Mouse (Mus musculus) left cerebral cortex, adult 2 months (tissue): ENCODE measurements around the gene Dab2ip. TPM values are rescaled to one million over a fixed set of nuclear protein-coding genes. Genes with fewer than 3 reads are reported as not detected.

Source experiments
- DNase-seq, 2 experiments: peaks; one replicate each; pipeline ENCODE4 v3.0.0; 2021 to 2022; ENCODE audit warnings: low spot score in 2 of 2, mixed read lengths in 1 of 2; ENCODE audit errors: extremely low spot score in 1 of 2
- H3K27ac ChIP-seq: fragments of 200-600 bp; 2 replicates; pipeline ENCODE4 v1.8.1; 2022
- H3K4me3 ChIP-seq: fragments of 200-600 bp; 2 replicates; pipeline ENCODE4 v1.8.1; 2022
- CTCF ChIP-seq: fragments of 200-600 bp; IDR thresholded peaks from 2 replicates; pipeline ENCODE4 v1.8.1; 2022; ENCODE audit warnings: antibody characterized with exemption, mild to moderate bottlenecking, moderate library complexity
- intact Hi-C: fragments of 180-260 bp; cut with DNase I; formaldehyde crosslinking; loops from one replicate; pipeline ENCODE4 v1.15.1; 2025
- total RNA-seq, 2 experiments: library from RNA; stranded (reverse); gene quantifications; 2 replicates each; pipeline ENCODE4 v1.2.3; 2021

Gene Dab2ip
- total RNA-seq, 2 experiments from 2014 or later = 144 to 152 TPM

DNA sequence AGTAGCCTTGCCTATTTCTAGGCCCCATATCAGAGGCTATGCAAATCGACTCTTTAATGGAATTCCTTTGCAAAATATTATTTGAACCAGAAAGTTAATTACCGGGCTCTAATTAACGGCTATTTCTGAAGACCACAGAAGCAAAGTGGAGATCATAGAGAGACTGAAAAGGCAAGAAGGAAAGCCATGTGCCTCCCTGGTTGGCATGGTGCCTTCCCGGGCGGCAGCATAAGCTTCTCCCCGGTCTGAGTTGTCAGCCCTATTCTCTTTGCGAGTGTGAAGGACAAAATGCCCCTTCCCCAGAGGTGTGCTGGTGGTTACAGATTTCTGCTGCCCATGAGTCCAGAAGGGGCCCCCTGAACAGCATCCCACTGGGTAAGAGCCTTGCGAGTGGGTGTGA lies 109.7 kb downstream of the Dab2ip start:
- intact Hi-C loops = no loop called here
- TF ChIP-seq CTCF = no peak
- Histone ChIP-seq H3K27ac (no peak overlapping the region), H3K4me3 (no peak overlapping the region)
- no peak for DNase-seq

DNA sequence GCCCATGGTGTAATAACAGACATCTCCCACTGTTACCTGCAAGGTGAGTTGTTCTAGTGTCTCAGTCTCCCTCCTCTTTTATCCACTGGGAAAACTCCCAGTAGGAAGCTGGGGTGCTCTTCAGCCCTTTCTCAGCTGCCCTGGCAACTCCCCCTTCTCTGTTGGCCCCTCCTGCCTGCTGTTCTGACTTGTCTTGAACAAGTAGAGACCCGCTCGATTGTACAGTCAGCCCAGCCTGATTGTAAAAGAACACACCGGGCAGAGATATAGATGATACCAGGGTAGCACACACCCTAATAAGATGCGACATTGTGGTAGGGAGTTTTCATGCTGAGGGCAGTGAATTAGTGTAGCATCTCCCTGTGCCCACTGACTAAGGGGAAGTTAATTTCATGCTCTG lies 111.2 kb downstream of the Dab2ip start:
- intact Hi-C loops = no loop called here
- Histone ChIP-seq H3K27ac (no peak overlapping the region), H3K4me3 (no peak overlapping the region)
- no peak for TF ChIP-seq CTCF
- DNase-seq = no peak

DNA sequence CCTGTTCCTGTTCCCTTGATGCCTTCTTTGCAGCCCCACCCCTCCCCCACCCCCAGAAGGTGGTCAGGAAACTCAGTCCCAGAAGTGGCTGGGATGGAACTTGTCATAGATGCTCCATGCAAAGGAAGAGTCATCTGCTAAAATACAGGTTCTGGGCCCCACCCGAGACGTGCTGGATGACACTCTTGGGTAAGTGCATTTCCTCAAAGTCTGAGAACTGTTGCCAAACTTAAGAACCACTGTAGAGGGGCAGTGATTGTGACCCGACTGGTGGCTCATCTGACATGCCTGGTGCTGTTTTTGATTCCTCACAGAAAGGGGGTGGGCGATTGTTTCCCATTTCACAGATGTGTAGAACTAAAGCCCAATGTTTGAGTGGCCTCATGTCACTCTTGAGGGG lies 111.7 kb downstream of the Dab2ip start:
- Histone ChIP-seq H3K4me3 (no peak overlapping the region), H3K27ac (no peak overlapping the region)
- intact Hi-C loops = no loop called here
- TF ChIP-seq CTCF = no peak
- no peak for DNase-seq

DNA sequence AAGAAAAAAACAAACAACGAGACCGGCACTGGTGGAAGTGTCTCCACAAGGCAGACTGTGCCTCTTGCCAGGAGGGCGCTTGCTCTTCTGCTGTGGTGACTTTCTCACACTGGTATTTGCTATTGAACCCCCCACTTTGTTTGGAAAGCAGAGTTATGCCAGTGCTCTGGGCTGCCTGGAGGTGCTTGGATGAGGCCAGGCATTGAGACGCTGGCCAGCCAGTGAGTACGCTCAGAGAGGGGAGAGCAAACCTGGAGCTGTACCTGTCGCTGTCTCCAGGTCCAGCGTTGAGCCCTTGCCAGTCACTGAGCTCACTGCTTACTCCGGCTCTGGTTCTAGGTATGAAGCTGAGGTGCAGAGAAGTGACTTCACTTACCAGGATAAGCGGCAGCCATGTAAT lies 112.2 kb downstream of the Dab2ip start:
- Histone ChIP-seq H3K4me3 (no peak overlapping the region), H3K27ac (no peak overlapping the region)
- intact Hi-C loops = no loop called here
- no peak for TF ChIP-seq CTCF
- no peak for DNase-seq

DNA sequence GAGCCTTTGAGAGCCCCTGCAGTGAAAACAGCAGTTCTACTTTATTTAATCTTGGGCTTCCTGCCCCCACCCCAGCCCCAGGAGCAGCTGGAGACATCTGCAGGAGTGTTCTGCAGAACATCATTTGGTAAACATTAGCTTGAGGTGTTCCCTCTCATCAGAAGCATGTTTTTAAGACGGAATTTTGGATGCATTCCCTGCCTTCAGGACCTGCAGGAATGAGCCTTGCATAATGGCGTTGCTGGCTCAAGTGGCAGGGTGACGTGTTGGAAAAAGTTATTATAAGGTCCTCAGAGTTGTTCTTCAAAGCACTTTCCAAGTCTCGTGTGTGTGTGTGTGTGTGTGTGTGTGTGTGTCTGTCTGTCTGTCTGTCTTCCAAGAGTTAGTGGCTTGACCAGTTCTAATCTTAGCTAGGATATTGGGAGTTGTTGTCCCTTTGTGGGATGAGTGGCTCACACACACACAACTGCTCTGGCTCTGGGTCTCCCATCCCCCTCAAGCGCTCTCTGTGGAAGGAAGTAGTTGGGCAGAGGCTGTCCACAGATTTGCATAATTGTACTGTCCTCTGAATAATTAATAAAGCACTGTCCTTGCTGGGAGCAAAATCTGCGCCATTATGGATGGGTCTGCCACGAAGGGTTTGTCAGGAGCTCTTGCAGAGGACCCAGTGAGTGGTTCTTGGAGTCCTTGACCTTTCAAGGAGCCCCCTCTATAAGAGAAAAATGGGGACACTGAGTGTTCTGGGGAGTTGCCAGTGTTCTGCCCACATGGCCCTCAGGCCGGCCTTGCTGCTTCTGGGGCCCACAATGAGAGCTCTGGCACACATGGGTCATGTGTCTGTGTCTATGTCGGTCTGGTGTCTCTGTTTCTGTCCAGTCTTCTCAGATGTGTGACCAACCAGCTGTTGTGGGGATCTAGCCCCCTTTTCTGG lies 114.2 kb downstream of the Dab2ip start:
- no peak for TF ChIP-seq CTCF
- intact Hi-C loops = no loop called here
- no peak for DNase-seq
- Histone ChIP-seq H3K4me3 (no peak overlapping the region), H3K27ac (peak overlapping the region; percentile 63; the same call in 1 of the 2 replicates)

DNA sequence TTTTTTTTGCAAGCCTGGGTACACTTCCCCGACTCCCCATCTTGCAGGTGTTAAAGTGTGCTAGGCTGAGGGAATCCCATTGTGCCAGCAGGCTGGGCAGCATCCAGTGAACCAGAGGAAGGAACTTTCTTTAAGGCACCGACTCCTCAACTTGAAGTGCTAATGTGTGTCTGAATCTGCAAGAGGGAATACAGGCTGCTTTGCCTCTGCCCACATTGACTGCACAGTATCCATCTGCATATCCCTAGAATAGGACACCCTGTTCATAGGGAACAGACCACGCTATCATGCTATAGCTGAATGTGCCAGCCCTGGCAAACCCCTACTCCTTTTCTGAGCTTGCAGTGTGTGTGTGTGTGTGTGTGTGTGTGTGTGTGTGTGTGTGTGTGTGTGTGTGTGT lies 115.1 kb downstream of the Dab2ip start:
- TF ChIP-seq CTCF = no peak
- Histone ChIP-seq H3K4me3 (no peak overlapping the region), H3K27ac (peak overlapping the region; percentile 63; the same call in 1 of the 2 replicates)
- no peak for DNase-seq
- intact Hi-C loops = no loop called here

DNA sequence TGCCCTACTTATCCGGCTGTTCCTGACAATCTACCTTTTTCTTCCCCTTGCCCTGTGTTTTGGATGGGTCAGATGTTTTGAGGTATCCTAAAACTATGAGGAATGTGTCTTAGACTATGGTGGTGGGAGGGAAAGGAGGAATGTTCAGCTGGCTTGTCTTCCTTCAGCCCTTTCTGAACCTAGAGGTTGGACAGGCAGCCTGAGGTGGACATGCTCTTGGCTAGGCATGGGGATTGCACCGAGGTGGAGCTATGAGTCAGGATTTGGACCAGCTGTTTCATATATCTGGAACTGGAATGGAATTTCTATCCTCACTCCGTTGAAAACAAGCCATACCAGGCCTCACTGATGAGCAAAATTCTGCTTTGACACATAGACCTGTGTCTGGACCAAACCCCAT lies 115.9 kb downstream of the Dab2ip start:
- no peak overlapping the region for H3K4me3 ChIP-seq
- TF ChIP-seq CTCF = no peak
- intact Hi-C loops = no loop called here
- DNase-seq = no peak
- H3K27ac ChIP-seq = no peak overlapping the region

DNA sequence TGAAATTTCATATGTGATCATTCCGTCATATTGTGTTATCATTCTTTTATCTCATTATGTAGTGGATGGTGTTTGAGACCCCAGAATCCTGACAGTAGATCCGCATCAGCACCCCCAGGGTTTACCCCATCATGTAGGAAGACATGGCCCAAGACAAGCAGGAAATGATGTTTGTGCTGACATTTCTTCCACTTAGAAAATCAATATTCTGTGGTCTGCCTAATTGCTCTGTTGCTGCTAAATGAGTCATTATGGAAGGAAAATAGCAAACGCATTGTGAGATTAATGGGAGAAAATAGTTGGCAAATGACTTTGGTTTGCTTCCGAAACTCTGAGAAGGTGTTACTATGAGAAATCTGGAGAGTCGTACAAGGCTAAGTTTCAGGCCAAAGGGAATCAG lies 116.4 kb downstream of the Dab2ip start:
- no peak for TF ChIP-seq CTCF
- no peak overlapping the region for H3K4me3 ChIP-seq
- no peak overlapping the region for H3K27ac ChIP-seq

DNA sequence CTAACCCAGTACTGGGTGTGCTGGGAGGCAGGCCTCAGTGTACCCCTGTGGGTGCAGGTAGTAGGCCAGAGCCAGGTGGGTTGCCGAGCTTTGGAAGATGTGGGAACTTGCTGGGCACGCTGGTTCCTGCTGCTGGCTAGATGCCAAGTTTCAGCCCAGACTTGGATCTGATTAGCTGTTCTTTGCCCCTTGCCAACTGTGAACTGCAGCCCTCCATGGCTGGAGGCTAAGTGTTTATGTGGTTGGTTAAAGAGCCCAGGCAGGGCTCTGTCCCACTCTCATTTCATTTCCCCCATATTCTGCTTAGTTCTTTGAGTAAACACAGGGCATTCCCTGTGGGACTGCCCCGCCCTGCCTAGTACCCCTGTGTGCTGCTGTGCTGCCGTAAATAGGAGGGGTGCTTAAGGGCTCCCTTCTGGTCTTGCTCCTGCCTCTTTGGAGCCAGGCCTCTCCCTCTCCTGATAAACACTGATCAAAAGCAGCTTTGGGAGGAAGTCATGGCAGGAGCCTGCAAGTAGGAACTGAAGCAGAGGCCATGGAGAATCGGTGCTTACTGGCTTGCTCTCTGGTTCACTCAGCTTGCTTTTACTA lies 118.1 kb downstream of the Dab2ip start:
- Histone ChIP-seq H3K27ac (peak overlapping the region; percentile 6), H3K4me3 (no peak overlapping the region)
- TF ChIP-seq CTCF = no peak
- intact Hi-C loops = no loop called here
- DNase-seq = no peak

More for the DNA sequence above, 116.4 kb downstream of the Dab2ip start:
- intact Hi-C loops = no loop called here
- DNase-seq = no peak

DNA sequence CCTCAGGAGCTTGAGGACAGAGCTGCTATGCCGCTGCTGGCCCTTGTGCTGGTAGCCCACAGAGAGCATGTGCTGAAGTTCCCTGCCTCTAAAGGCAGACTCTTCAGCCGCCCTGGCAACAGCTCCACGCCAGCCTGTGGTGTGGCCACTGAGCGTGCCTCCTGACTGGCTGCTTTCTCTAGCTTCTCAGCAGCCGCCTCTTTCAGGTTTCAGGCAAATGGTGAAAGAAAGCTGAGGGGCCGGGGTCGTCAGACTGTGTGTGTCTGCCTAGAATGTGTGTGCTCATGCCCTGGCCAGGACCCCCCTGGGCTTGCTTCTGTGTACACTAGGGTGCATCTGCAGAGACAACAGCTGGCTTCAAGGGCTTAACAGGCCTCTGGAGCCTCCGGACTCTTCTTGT lies 119.8 kb downstream of the Dab2ip start:
- Histone ChIP-seq H3K4me3 (no peak overlapping the region), H3K27ac (peak overlapping the region; percentile 16)
- no peak for DNase-seq
- no peak for TF ChIP-seq CTCF
- intact Hi-C loops = no loop called here

DNA sequence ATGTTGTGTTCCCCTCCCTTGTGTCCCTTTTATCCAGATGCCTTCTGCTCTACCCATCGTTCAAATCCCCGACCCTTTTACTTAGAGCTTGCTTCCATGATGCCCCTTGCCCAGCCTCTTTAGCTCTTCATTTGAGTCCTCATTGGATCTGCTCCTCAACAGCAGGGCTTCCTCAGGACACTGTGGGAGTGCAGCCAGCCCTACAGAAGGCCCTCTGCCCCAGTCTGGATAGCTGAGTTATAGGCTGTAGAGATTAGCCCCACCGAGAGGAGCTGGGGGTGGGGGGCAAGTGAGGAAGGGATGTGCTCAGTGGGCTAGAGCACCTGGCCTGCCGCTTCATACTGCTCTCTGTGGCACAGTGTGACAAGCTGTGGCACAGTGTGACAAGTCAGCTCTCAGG lies 120.4 kb downstream of the Dab2ip start:
- Histone ChIP-seq H3K4me3 (no peak overlapping the region), H3K27ac (peak overlapping the region; percentile 16; the same call in 1 of the 2 replicates)
- DNase-seq = no peak
- intact Hi-C loops = no loop called here
- TF ChIP-seq CTCF = no peak

DNA sequence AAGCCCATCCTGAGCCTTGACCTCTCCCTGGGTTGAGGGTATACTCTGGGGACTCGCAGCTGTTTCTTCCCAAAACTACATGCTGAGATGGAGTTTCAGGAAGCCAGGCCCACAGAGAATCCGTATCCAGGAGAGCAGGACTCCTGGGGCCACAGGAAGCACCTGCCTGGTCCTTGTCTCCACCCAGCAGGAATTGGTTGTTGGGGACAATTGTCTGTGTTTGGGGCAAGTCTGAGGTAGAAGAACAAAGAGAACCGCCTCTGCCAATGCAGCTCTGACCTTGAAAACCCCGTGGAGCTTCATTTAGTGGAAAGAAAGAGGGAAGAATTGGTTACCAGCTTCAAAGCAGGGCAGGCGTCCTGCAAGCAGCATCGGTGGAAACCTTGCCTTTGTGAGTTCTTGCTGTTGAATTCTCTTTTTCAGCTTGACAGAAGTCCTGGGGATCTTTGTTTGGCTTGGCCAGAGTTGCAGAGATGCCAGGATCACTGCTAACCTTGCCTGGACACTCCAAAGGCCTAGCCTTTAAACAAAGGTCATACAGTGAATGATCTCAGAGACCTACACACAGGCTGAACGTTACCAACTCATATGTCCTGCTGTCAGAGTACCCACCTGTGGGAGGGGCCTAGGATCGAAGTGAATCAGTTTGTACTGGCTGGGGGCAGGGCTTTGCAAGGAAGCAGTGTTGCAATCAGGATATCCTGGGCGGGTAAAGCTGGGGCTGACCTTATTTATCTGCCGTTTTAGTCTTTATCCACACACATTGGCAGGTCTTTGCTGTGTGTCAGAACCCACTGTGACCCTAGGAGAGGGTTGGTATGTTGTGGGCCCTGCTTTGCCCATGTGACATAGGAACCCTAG lies 122.0 kb downstream of the Dab2ip start:
- H3K27ac ChIP-seq = peak overlapping the region; percentile 44; the same call in 1 of the 2 replicates
- no peak overlapping the region for H3K4me3 ChIP-seq
- DNase-seq = no peak
- TF ChIP-seq CTCF = no peak
- intact Hi-C loops = no loop called here
